Mouse (Mus musculus) ovary, postnatal 10 days (tissue): ENCODE results near the gene Opcml.

ENCODE experiments used
- DNase-seq: peaks from one replicate; pipeline ENCODE4 v3.0.0; 2022; ENCODE audit warnings: low spot score

Opcml gene

GRCm38 (mm10) chr9:28251341-28251740, 460.8 kb downstream of the Opcml start:
- no peak for DNase-seq

- no peak for DNase-seq
Measured at GRCm38 (mm10) chr9:28255128-28255904, 464.7 kb downstream of the Opcml start.

GRCm38 (mm10) chr9:28255905-28256268, 465.3 kb downstream of the Opcml start:
- DNase-seq: no peak

- DNase-seq: peak; percentile 19
Measured at GRCm38 (mm10) chr9:28261078-28261753, 470.6 kb downstream of the Opcml start.

GRCm38 (mm10) chr9:28262021-28262420, 471.4 kb downstream of the Opcml start:
- DNase-seq: no peak

GRCm38 (mm10) chr9:28262896-28263295, 472.3 kb downstream of the Opcml start:
- no peak for DNase-seq

- DNase-seq: no peak
Measured at GRCm38 (mm10) chr9:28264761-28265160, 474.2 kb downstream of the Opcml start.

GRCm38 (mm10) chr9:28273816-28274215, 483.2 kb downstream of the Opcml start:
- DNase-seq: no peak

- no peak for DNase-seq
Measured at GRCm38 (mm10) chr9:28278555-28278954, 488.0 kb downstream of the Opcml start.

GRCm38 (mm10) chr9:28281025-28281424, 490.4 kb downstream of the Opcml start:
- DNase-seq: no peak

- no peak for DNase-seq
Measured at GRCm38 (mm10) chr9:28281571-28281970, 491.0 kb downstream of the Opcml start.

- no peak for DNase-seq
Measured at GRCm38 (mm10) chr9:28285016-28285415, 494.4 kb downstream of the Opcml start.

- DNase-seq: no peak
Measured at GRCm38 (mm10) chr9:28286384-28286783, 495.8 kb downstream of the Opcml start.

- no peak for DNase-seq
Measured at GRCm38 (mm10) chr9:28287485-28287884, 496.9 kb downstream of the Opcml start.

- DNase-seq: no peak
Measured at GRCm38 (mm10) chr9:28289696-28290330, 499.2 kb downstream of the Opcml start.

GRCm38 (mm10) chr9:28303659-28304058, 513.1 kb downstream of the Opcml start:
- DNase-seq: no peak

GRCm38 (mm10) chr9:28306364-28307121, 516.0 kb downstream of the Opcml start:
- no peak for DNase-seq

GRCm38 (mm10) chr9:28307122-28307430, 516.5 kb downstream of the Opcml start:
- DNase-seq: no peak

GRCm38 (mm10) chr9:28307481-28308050, 517.0 kb downstream of the Opcml start:
- DNase-seq: no peak

- DNase-seq: no peak
Measured at GRCm38 (mm10) chr9:28317881-28318280, 527.3 kb downstream of the Opcml start.

GRCm38 (mm10) chr9:28319021-28319755, 528.6 kb downstream of the Opcml start:
- no peak for DNase-seq
